Mouse (Mus musculus): ENCODE measurements around the gene Cldnd1. TPM values are rescaled to one million over a fixed set of nuclear protein-coding genes. Genes with fewer than 3 reads are reported as not detected.

Cldnd1 gene
- polyA plus RNA-seq, 1 experiment: 137 TPM

DNA sequence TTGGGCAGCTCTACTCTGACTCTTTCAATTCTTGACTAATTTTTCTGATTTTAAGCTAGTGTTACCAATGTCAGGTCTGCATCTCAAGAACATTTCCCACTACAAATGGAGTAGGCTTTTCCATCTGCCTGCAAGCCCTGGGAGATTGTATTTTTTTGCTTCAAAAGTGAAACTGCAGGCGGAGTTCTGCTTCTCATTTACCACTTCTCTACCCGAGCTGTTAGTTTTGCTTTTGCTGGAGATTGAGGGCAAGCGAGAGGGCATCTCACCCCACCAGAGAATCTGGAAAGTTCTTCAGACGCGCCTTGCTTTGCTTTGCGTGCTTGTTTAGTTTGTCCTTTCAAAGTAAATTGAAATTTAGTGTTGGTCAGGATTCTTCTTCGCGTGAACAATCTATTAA, 15.5 kb upstream of the Cldnd1 start:
- no peaks in the 10 kb centered on the region for H3K27me3 ChIP-seq (ENCODE audit: control insufficient read depth, insufficient read depth, low read length)
- H3K27ac ChIP-seq (ENCODE audit: insufficient read depth, low read length): no peak overlapping the region
- no peaks in the 10 kb centered on the region for H3K4me1 ChIP-seq (ENCODE audit: control insufficient read depth, insufficient read depth, low read length)
- no peak overlapping the region for H3K4me3 ChIP-seq (replicated peaks; ENCODE audit: insufficient read depth, low read depth, low read length)
- TF ChIP-seq CTCF (IDR thresholded peaks at IDR 0.05; ENCODE audit: borderline replicate concordance, insufficient read depth, low read depth, low read length) (no peak), POLR2A (IDR thresholded peaks at IDR 0.05; ENCODE audit: borderline replicate concordance, insufficient read depth, low read length) (no peak)
- WGBS: 83% methylated on average over 8 of the region's 8 CpGs
- DNase-seq: no peak

DNA sequence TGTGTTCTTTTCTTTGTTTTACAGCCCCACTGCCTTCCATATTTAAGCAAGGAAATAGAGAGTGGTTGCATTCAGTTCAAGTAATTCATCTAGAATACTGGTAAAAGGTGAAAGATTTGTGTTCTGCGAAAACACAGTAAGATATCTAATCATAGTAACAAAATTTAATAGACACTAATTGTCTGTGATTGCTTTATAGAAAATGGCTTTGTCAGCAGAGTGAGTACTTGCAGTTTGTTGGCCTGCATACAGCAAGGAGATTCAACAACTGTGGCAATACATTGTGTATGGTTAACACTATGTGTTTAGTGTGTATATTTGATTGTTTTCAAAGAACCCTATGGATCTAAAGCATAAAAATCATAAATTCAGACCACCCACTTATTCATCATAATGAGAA, 14.6 kb upstream of the Cldnd1 start:
- 93% methylated on average over 1 of the region's 1 CpGs for WGBS
- Histone ChIP-seq H3K27ac (ENCODE audit: insufficient read depth, low read length) (no peak overlapping the region), H3K27me3 (ENCODE audit: control insufficient read depth, insufficient read depth, low read length) (no peaks in the 10 kb centered on the region), H3K4me3 (replicated peaks; ENCODE audit: insufficient read depth, low read depth, low read length) (no peak overlapping the region), H3K4me1 (ENCODE audit: control insufficient read depth, insufficient read depth, low read length) (no peaks in the 10 kb centered on the region)
- DNase-seq: no peak
- TF ChIP-seq POLR2A (IDR thresholded peaks at IDR 0.05; ENCODE audit: borderline replicate concordance, insufficient read depth, low read length) (no peak), CTCF (IDR thresholded peaks at IDR 0.05; ENCODE audit: borderline replicate concordance, insufficient read depth, low read depth, low read length) (no peak)

DNA sequence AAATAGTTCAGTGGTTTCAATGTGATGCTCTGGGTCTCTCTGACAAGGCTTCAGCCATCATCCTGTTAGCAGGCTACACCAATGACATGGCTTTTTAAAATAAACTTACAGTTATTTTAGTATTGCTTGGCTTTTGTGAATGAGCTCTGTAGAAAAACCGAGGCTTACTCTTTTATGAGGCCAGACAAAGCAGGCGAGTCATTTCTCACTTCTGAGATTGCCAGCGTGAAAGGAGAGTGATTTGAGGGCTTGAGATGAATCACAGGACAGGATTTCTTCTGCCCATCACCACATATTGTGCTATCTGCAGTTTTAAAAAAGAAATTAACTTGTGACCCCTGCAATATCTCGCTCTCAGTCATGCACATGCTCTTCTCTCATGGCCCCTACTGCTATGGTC, 12.7 kb upstream of the Cldnd1 start:
- no peak overlapping the region for H3K27ac ChIP-seq (ENCODE audit: insufficient read depth, low read length)
- TF ChIP-seq CTCF (IDR thresholded peaks at IDR 0.05; ENCODE audit: borderline replicate concordance, insufficient read depth, low read depth, low read length) (no peak), POLR2A (IDR thresholded peaks at IDR 0.05; ENCODE audit: borderline replicate concordance, insufficient read depth, low read length) (no peak)
- H3K4me3 ChIP-seq (replicated peaks; ENCODE audit: insufficient read depth, low read depth, low read length): no peak overlapping the region
- no peaks in the 10 kb centered on the region for H3K4me1 ChIP-seq (ENCODE audit: control insufficient read depth, insufficient read depth, low read length)
- 73% methylated on average over 4 of the region's 4 CpGs for WGBS
- DNase-seq: no peak
- no peaks in the 10 kb centered on the region for H3K27me3 ChIP-seq (ENCODE audit: control insufficient read depth, insufficient read depth, low read length)

DNA sequence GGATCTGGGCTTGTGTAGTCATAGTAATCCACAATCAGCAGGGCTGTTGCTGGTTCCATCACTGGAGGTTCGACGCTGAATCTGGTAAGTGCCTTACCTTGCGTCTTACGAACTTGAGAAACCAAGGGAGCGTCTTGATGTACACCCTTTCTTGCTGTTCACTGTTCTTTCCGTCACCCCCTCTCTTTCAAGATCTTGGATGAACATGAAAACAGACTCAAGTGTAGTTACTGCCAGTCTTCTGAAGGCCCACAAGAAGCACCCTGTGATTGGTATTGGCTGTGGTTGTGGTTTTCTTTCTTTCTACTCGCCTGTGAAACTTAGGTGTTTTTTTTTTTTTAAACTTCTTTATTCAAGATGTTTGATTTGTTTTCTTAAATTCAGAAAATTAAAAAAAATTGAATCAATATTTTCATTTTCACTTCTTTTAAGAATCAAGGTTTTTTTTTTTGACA, 9.0 kb upstream of the Cldnd1 start, which contains the start of gene Gpr15:
TSS of gene Gpr15 (minus strand) at position 405 of the 455 bp plus-strand sequence.
- no peak within 1 kb of the TSS for H3K4me3 ChIP-seq (replicated peaks; ENCODE audit: insufficient read depth, low read depth, low read length)
- no peaks in the 10 kb centered on the region for H3K4me1 ChIP-seq (ENCODE audit: control insufficient read depth, insufficient read depth, low read length)
- 91% methylated on average over 7 of the region's 7 CpGs for WGBS
- no peak within 1 kb of the TSS for H3K27ac ChIP-seq (ENCODE audit: insufficient read depth, low read length)
- H3K27me3 ChIP-seq (ENCODE audit: control insufficient read depth, insufficient read depth, low read length): no peaks in the 10 kb centered on the region
- TF ChIP-seq CTCF (IDR thresholded peaks at IDR 0.05; ENCODE audit: borderline replicate concordance, insufficient read depth, low read depth, low read length) (no peak), POLR2A (IDR thresholded peaks at IDR 0.05; ENCODE audit: borderline replicate concordance, insufficient read depth, low read length) (no peak)
- no peak for DNase-seq

DNA sequence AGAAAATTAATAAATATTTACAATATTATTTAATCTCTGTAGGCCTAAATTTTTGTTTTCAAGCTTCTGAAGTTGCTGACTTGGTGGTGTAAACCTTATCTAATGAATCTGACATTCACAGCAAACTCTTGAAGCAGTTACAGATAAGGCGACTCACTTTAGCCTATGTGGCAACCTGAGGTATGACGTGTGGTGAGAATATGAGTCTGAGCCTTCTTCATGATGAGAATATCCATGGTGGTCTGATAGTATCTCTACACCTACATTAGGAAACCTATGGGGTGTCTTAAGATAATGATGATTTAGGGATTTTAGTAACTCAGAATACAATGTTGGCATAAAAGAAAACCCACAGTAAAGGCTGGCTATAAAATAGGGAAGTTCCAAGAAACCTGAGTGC, 5.4 kb upstream of the Cldnd1 start:
- WGBS: 94% methylated on average over 2 of the region's 2 CpGs
- no peak overlapping the region for H3K27ac ChIP-seq (ENCODE audit: insufficient read depth, low read length)
- no peaks in the 10 kb centered on the region for H3K4me1 ChIP-seq (ENCODE audit: control insufficient read depth, insufficient read depth, low read length)
- TF ChIP-seq CTCF (IDR thresholded peaks at IDR 0.05; ENCODE audit: borderline replicate concordance, insufficient read depth, low read depth, low read length): no peak
- TF ChIP-seq POLR2A (IDR thresholded peaks at IDR 0.05; ENCODE audit: borderline replicate concordance, insufficient read depth, low read length): no peak
- no peaks in the 10 kb centered on the region for H3K27me3 ChIP-seq (ENCODE audit: control insufficient read depth, insufficient read depth, low read length)
- no peak for DNase-seq
- no peak overlapping the region for H3K4me3 ChIP-seq (replicated peaks; ENCODE audit: insufficient read depth, low read depth, low read length)

DNA sequence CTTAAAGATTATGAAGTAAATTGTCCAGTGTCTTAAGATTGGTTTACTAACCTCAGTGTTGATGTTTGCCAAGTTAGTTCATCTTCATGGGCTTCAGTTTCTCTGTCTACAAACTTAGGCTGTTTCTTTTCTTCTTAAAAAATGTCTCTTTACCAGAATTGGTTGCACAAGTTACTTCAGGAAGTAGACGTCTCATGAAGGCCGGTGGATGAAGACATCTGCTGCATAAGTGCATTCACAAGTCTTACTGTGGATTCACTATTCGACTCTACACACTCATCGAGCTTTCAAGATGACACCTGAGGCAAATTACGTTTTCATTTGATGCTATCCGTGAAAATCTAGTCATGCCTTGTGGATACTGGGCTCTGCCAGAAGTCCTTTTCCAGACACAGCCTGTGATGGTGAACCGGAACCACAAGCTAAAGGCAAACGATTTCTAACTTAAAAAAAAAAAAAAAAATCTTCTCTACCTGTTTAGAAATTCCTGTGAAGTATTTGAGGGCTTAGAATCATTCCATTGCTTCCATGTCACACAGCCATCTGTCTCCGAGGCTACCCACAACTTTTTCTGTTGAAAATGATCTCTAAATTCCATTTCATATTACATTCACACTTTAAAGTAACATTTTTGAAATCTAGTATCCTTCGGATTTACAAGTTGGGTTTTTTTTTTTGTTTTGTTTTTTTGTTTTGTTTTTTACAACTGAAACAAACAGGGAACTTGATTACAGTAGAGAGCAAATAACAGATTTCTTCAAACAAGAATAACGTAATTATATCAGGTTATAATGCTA, 832 bp upstream of the Cldnd1 start:
- no peak for DNase-seq
- no peak overlapping the region for H3K27ac ChIP-seq (ENCODE audit: insufficient read depth, low read length)
- 79% methylated on average over 11 of the region's 11 CpGs for WGBS
- TF ChIP-seq CTCF (IDR thresholded peaks at IDR 0.05; ENCODE audit: borderline replicate concordance, insufficient read depth, low read depth, low read length): no peak
- TF ChIP-seq POLR2A (IDR thresholded peaks at IDR 0.05; ENCODE audit: borderline replicate concordance, insufficient read depth, low read length): no peak
- no peak overlapping the region for H3K4me3 ChIP-seq (replicated peaks; ENCODE audit: insufficient read depth, low read depth, low read length)
- H3K4me1 ChIP-seq (ENCODE audit: control insufficient read depth, insufficient read depth, low read length): no peaks in the 10 kb centered on the region; the same call in 1 of the 2 replicates
- no peaks in the 10 kb centered on the region for H3K27me3 ChIP-seq (ENCODE audit: control insufficient read depth, insufficient read depth, low read length)

DNA sequence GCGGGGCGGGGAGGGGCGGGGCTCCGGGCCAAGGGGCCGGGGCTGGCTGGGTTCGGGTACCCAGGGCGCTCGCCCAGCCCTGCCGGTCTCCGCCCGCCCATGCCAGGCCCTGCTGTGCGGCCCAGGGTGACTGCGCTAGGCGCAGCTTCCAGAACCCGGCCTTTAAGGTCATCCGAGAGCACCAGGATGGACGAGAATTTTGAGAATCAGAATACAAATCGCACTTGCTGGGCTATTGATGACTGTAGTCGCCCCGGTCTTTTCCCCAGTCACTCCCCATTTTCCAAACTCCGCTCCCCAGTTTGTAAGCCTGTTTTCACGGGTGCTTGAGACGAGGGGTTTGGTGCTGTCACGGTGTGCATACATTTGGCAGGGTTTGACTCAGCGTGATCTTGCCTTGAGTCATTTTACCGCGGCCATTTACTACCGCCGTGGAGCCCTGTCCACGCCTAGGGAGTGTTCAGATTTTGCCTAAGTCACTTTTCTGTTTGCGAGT, 514 bp downstream of the Cldnd1 start:
- Histone ChIP-seq H3K4me3 (replicated peaks; ENCODE audit: insufficient read depth, low read depth, low read length) (peak overlapping the region; percentile 100), H3K27me3 (ENCODE audit: control insufficient read depth, insufficient read depth, low read length) (no peaks in the 10 kb centered on the region), H3K4me1 (ENCODE audit: control insufficient read depth, insufficient read depth, low read length) (no peaks in the 10 kb centered on the region; the same call in 1 of the 2 replicates), H3K27ac (ENCODE audit: insufficient read depth, low read length) (peak overlapping the region; percentile 22; the same call in 1 of the 2 replicates)
- WGBS: 1% methylated on average over 29 of the region's 31 CpGs
- TF ChIP-seq CTCF (IDR thresholded peaks at IDR 0.05; ENCODE audit: borderline replicate concordance, insufficient read depth, low read depth, low read length) (no peak), POLR2A (IDR thresholded peaks at IDR 0.05; ENCODE audit: borderline replicate concordance, insufficient read depth, low read length) (no peak)
- no peak for DNase-seq

DNA sequence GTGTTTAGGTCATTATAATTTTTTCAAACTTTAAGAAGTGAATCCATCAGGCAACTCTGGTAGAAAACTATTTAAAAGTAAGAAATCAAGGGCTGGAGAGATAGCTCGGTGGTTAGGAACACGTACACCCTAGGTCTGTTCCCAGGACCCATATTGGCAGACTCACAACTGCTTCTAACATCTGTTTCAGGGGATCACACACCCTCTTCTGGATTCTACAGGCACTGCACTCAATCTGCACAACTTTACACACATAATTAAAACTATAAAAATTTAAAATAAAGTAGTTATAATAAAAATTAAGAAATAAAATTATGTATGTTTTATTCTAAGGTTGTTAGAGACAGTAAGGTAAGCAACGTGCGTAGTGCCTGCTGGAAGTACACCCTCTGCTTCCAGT, 10.5 kb downstream of the Cldnd1 start:
- WGBS: 82% methylated on average over 4 of the region's 4 CpGs
- no peak for TF ChIP-seq CTCF (IDR thresholded peaks at IDR 0.05; ENCODE audit: borderline replicate concordance, insufficient read depth, low read depth, low read length)
- TF ChIP-seq POLR2A (IDR thresholded peaks at IDR 0.05; ENCODE audit: borderline replicate concordance, insufficient read depth, low read length): no peak
- no peaks in the 10 kb centered on the region for H3K4me1 ChIP-seq (ENCODE audit: control insufficient read depth, insufficient read depth, low read length)
- H3K4me3 ChIP-seq (replicated peaks; ENCODE audit: insufficient read depth, low read depth, low read length): no peak overlapping the region
- H3K27ac ChIP-seq (ENCODE audit: insufficient read depth, low read length): no peak overlapping the region
- H3K27me3 ChIP-seq (ENCODE audit: control insufficient read depth, insufficient read depth, low read length): no peaks in the 10 kb centered on the region
- DNase-seq: no peak
